Mouse (Mus musculus): ENCODE data around the gene Eif2a.
A peak's percentile ranks its signal among the peaks of the same experiment; 100 is the strongest.

Eif2a gene

DNA sequence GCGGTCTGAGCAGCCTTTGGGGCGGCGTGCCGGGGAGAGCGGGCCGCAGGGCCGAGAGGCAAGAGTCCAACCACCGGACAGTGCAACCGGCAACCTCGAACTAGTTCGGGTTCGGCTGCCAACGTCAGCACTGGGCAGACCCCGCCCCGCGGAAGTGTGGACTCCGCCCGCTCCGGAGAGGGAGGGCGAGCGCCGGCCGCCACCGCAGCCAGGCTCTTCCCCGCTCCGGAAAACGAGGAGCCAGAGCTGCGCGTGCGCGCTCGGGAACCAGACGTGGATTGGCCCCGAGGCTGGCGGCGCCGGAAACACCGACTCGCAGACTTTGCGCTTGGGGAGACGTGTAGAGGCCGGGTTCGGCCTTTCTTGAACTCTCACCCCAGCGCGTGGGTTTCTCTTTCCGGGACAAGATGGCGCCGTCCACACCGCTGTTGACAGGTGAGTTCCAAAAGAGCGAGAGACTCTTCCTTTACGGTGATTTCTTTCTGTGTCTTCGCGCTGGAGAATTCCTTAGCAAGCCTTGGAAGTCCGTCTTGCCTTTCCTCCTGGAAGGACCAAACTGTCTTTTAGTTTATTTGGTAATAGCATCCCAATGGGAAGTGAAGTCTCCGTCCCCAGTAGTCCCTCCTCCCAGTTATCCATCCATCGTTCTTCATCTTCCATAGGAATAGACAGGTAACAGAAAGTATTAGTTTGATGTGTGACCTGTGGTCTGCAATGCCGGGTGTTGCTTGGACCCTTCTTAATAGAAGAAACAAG lies at the start of gene Eif2a, which contains the start of gene Serp1:
Gene Eif2a, plus strand, starts transcription at position 170 of the 756 bp plus-strand sequence.
Gene Serp1, minus strand, starts transcription at position 241 of the 756 bp plus-strand sequence.
- peak; percentile 97 for DNase-seq (ENCODE audit: low read depth, low spot score)

DNA sequence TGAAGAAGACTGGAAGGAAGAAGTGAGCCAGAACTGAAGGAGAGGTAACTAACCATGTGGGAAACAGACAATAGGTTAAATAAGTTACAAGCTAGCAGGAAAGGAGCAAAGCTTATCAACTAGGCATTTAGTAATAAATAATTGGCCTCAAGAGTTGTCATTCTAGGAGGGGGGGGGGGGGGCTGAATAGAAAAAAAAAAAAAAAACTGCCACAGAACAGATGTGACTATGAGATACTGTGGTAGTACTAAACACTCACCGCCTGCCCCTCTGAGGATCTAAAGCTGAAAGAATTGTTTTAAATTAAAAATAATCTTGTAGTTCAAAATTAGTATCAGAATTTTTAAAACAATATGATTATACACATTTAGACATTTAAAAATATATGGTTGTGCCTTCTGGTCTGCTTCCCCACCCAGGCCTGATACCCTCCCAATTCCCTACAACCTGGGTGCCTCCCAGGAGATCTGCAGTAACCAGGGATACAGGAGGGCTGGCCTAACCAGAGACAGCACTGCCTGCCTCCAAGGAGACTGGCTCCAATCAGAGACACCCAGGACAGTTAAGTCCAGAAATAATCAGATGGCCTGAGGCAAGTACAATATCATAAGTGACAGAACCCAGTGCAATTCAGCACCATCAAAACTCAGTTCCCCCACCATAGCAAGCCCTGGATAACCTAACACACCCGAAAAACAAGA lies 46.7 kb upstream of the Eif2a start:
- no peak for DNase-seq (ENCODE audit: low read depth, low spot score)

DNA sequence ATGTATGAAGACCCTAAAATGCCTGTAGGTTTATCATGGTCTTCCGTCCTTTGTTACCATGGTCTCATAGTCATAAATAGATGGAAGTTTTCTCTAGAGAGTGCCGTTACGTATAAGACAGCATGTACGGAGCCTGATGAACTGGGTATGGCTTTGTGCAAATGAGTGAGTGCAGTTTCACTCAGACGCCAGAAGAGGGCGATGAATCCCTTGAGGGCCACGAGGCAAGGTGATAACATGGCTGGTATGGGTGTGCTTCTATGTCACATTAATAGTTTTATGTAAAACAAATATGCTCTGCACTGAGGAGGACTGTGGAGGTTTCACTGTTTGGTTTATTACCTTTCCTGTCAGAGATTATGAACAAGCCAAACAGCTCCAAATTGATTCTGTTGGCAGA lies 39.7 kb upstream of the Eif2a start:
- no peak for DNase-seq (ENCODE audit: low read depth, low spot score)

DNA sequence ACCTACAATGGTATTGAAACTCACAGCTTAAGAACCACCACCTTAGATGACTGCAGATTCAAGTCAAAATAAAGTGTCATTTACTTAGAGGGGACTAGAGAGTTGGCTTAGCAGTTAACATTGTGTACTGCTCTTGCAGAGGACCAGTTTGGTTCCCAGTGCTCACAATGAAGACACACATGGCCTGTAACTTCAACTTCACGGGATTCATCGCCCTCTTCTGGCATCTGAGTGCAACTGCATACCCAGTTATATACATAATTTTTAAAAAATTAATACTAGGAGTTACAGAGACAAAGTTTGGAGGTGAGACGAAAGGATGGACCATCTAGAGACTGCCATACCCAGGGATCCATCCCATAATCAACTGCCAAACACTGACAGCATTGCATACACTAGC lies 38.5 kb upstream of the Eif2a start:
- DNase-seq (ENCODE audit: low read depth, low spot score), result no peak

DNA sequence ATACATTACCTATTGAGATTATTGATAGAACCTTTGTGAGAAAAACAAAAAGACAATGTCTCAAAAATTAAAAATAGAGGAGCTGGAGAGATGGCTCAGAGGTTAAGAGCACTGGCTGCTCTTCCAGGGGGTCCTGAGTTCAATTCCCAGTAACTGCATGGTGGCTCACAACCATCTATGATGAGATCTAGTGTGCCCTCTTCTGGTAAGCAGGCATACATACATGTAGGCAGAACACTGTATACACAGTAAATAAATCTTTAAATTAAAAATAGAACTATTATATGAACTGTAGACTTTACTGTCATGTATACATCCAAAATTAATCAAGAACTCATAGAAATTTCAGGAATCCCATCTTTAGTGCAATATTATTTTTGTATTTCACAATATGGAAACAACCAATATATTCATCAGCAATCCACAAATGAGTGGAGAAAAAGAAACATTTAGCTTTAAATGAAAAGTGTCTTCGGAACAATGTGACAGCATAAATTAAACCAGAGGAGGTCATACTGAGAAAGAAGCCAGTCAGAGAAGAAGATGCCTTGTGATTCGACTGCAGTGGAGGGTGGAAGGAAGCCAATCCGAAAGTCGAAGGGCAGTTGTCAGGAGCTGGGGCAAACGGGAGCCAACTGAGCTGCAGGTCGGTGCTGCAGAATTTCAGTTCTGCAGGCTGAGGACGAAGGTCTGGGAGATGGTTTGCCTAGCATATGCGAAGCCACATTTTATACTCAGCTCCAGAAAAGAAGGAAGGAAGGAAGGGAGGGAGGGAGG lies 37.4 kb upstream of the Eif2a start:
- DNase-seq (ENCODE audit: low read depth, low spot score), result no peak

DNA sequence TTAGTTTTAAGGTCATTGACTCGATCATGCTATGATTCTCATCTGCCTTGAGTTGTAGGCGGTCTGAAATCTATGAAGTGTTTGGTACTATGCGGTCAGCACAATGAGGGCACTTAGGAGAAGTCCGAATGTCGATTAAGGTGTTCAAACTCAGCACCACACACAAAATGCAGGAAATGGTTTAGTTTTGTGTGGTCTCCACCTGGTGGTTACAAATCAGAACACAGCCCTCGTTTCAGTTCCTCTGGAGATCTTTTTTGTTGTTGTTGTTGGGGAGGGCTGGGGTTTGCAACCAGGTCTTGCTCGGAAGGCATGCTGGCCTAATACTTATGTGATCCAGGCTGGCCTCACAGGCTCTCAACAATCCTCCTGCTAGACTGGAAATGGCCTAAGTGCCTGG lies 34.8 kb upstream of the Eif2a start:
- DNase-seq (ENCODE audit: low read depth, low spot score), result peak; percentile 35

DNA sequence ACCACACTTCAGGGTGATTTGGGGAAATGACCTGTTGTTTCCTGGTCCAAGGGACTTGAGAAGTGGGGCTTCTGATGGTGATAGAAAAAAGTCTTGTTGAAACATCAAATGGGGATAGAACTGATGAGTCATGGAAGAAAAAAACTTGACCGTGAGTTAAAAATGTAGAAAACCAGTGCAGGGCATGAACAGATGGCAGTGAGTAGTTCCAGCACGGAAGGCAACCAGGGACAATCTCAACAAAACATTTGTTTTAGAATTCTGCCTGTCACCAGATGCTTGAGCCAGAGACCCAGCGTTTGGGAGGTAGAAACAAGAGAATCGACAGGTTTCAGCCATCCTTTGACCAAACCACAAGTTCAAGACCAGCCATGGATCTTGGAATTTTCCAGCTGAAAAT lies 32.0 kb upstream of the Eif2a start:
- DNase-seq (ENCODE audit: low read depth, low spot score), result no peak

DNA sequence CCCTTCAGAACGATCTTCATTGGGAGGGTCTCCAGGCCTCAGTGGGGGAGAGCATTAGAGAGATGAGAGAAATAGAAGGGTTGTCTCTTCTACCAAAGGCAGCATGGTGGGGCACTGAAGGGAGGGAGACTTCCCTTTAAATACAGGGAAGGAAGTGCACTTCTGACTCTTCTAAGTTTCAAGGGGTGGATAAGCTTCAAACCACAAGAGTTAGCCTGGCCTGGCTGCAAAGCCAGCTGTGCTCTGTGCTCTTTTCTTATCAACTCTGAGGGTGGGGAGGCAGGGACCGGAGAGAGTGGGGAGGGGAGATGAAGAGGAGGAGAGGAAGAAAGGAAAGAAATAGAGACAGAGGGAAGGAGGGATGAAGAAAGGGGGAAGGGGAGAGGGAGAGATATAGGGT lies 23.7 kb upstream of the Eif2a start:
- DNase-seq (ENCODE audit: low read depth, low spot score), result no peak

DNA sequence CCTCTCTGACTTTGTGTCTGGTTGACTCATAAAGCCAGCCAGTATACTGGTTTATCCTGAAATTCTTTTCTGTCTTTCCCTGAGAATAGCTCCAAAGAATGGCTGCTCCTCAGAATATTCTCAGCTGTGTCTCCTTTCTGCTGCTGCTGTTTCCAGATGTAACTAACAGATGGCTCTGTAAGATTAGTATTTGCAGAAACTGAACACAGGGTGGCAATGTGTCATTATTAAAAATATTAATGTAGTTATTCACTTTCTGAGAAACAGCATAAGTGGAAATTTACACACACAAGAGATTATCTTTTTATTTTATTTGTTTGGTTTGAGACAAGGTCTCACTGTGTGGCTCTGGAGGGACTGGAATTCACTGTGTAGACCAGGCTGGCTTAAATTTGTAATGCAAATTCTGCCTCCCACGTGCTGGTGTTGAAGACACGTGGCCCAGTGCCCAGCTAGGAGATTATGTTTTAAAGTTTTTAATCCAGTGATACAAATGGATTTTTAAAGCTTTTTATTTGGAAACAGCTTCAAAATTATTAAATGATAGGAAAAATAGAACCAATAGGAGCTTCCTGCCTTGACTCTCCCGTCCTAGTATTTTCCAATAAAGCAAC lies 21.8 kb upstream of the Eif2a start:
- no peak for DNase-seq (ENCODE audit: low read depth, low spot score)

DNA sequence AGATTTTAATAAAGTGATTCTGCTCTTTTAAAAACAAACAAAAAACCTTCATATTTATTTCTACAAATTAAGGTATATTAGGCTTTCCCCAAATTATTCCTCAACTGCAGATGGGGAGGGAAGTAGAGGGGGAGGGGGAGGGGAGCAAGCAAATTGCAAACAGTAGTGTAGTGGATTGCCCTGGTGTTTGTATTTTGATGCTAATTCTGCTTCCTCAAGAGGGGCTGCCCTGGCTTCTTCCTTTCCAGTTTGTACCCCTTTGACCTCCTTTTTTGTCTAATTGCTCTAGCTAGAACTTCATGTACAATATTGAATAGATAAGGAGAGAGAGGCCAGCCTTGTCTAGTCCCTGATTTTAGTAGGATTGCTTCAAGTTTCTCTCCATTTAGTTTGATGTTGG lies 20.9 kb upstream of the Eif2a start:
- DNase-seq (ENCODE audit: low read depth, low spot score), result no peak

DNA sequence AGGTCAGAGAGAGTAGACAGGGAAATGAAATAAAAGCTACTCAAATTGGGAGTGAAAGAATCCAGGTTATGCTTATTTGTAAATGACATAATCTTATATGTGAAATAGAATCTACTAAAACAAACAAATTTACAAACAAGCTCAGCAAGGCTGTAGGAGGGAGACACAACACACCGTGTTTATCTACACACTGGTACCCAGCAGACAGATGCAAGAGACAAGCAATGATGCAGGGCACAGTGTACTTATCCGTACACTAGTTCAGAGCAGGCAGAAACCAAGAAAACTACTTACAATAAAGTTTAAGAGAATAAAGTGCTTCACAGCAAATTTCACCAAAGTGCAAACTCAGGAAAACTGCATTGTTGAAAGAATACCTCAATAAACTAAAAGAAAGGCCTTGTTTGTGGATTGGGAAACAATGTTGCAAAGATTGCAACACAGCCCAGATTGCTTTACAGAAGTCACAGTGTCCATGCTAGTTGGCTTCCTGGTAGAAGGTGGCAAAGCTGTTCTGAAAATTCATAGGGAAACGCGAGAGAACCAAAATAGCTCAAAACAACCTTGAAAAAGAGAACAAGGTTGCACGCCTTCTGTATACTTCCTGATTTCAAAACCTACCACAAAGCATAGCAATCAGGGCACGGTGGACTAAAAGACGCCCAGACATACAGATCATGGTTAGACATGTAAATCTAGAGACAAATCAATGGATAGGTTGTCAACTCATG lies 17.4 kb upstream of the Eif2a start:
- no peak for DNase-seq (ENCODE audit: low read depth, low spot score)

DNA sequence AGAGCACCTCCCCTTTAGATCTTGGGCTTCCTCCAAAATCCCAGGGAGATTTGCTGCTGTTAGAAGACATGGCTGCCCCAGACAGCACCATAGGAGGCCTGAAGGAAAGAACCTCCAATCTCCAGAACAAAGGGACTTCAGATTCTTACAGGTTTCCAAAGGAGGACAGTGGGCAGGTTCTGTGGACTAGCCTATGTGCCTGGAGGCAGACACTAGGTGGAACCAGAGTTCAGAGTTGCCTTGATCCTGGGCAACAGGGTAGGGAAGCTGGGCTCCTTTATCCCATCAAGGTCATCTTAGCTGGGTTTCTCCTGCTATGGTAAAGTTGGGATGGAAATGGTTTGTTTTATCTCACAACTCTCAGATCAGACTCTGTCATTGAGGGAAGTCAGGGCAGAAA lies 14.0 kb upstream of the Eif2a start:
- DNase-seq (ENCODE audit: low read depth, low spot score), result no peak

DNA sequence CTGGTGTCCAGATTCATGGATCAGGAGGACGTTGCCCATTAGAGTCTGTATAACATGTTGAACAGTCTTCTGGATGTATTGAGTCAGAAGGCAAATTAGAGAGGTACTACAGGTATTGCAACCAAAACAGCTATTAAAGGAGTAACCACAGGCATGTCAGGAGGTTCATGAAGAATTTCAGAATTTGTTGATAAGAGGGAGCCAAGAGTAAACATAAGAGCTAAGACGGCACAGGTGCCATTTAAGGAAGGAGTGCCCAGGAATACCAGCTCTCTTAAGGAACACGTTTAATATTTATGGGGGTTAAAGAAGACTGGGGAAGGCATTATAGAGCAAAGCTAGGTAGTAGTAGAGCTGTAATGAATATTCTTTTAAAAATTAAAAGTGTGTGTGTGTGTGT lies 12.9 kb upstream of the Eif2a start:
- DNase-seq (ENCODE audit: low read depth, low spot score), result no peak

DNA sequence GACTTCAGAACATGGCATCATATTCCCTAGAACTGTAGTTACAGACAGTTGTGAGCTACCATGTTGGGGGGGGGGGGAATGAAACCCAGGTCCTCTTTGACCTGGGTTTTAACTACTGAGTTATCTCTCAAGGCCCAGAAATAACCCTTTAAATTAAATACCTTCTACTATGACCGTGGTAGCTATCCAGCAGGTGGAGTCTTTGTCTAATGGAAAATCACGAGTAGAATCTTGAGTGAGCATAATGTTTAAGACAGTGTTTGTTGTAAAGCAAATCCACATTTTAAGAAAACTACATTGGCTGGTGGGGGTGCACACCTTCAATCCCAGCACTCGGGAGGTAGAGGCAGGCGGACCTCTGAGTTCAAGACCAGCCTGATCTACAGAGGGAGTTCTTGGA lies 12.1 kb upstream of the Eif2a start:
- no peak for DNase-seq (ENCODE audit: low read depth, low spot score)

DNA sequence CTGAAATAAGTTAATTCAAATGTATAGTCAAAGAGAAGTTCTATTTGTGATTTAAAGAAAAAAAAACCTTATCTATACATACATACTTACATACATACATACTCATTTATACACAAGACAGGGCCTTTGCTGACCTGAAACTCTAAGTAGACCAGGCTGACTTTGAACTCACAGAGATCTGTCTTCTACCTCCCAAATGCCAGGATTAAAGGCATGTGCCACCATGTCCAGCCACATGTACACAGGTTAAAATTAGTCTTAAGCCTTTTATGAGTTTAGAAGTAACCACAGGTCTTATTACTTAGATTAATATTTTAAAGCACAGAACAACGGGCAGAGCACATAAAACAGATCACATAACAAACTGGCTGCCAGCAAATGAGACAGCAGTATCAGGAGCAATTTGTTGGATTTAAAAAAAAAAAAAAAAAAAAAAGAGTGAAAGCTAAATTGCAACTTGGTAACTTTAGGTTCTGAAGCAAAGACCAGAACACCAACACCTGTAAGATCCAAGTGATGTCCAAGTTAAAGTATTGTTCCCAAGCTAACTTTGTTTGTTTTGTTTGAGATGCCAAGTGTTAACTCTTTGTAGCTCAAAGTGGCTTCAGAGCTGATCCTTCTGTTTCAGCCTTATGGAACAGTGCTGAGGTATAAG lies 9.5 kb upstream of the Eif2a start:
- DNase-seq (ENCODE audit: low read depth, low spot score), result no peak

DNA sequence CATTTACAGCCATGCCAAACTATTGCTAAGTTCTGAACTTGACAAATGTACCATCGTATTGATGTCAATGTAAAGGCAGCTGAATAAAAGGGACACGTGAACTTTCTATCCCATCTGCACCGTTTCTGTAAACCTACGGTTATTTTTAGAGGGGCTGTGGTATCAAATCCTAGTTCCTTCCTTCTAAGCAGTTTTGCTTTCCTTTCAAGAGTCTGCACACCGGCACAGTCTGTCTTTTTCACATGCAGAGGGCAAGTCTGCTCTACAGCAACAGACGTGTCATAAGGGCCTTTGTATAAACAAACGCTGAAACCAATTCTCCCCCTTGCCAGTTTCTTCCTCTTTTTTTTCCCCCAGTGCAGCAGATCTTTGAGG lies 9.0 kb upstream of the Eif2a start:
- no peak for DNase-seq (ENCODE audit: low read depth, low spot score)

DNA sequence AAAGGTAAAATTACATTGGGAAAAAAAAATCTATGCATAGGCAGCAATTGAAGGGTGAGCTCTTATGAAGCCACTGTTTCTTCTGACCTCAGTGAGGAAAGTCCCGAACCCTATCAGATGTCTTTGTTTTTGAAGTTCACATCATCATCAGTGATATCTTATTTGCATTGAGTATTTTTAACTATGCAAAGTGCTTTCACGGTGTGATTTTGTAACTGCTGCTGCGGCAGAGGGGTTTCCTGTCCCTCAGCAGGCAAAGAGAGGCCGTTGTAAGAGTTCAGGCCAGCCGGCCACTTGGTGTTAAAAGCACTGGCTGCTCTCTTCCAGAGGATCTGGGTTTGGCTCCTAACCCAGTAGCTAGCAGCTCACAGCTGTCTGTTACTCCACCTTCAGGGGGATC lies 8.4 kb upstream of the Eif2a start:
- DNase-seq (ENCODE audit: low read depth, low spot score), result no peak

DNA sequence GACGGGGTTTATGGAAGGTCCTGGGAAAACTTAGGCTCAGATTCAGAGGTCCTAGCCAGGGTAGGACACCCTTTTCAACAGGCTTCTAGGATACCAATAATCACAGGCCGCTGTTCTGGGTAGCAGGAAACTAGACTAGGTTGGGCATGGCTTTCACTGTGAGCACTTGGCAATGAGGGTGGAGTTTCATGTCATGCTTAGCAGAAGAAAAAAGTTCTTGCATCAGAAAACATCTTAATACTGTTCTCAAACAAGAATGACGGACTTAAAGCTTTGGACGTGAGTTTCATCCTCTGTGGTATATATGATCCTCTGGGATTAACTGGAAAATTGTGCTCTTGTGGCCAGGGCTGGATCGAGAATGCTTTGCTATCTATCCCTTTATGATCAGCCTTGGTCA lies 7.8 kb upstream of the Eif2a start:
- no peak for DNase-seq (ENCODE audit: low read depth, low spot score)

DNA sequence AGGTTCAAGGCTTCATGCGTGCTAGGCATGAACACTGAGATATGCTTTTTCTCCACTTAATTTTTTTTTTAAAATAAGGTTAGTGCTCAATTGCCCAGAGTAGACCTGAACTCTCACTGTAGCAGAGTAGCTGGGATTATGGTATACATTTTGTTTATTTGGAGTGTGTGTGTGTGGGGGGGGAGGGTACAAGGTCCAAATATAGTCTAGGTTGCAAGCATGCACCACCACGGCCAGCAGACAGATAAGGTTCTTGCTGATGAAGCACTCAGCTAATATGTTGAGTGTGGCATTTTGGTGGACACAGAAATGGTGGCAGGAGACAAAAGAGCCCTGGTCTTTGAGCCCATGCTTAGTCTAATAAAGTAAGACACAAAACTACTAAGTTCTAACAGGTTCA lies 6.7 kb upstream of the Eif2a start:
- no peak for DNase-seq (ENCODE audit: low read depth, low spot score)

DNA sequence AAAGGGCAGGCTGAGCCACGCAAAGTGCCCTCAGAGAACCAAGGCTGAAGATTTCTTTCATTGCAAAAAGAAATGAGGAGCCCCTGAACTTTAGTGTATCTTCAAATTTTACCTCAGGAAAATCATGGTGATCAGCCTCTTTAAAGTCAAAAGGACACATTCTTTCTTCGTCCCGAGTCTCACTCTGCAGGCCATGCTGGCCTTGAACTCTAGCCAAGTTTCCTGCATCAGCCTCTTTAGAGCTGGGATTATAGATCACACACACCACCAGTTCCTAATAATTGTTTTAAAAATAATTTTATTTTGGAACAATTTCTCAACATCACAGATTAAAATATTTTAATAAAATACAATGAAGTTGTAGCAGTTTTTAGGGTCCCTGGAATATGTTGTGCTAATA lies 6.1 kb upstream of the Eif2a start:
- no peak for DNase-seq (ENCODE audit: low read depth, low spot score)

DNA sequence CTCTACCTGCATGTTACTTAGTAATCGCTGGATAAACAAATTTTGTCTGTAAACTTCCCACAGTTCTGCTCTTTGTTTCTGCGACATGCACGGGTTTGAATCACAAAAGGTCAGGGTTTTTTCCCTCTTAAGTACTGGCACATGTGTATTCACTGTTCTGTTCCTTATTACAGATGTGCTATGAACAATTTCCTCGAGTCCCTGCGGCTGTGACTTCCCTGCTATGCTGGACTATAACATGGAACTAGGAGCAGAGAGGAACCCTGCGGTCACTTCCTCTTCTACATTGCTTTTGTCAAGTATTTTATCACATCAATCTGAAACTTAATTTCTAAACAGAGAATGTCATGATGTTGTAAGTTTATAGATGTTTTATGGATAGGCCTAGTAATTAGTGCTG lies 5.3 kb upstream of the Eif2a start:
- no peak for DNase-seq (ENCODE audit: low read depth, low spot score)
